Mouse (Mus musculus) hematopoietic stem cell, adult 5-6 weeks (primary cell): ENCODE data around the gene Galnt16. TPM values are rescaled to one million over a fixed set of nuclear protein-coding genes. Genes with fewer than 3 reads are reported as not detected.

Source experiments
- ATAC-seq, 2 experiments: fragments of 125-278 bp in 1 of 2; replicated peaks in 1 of 2; 2 replicates each; pipeline ENCODE4 v1.8.0; 2016 to 2017; ENCODE audit warnings: inconsistent platforms in 2 of 2, mild to moderate bottlenecking in 2 of 2, moderate number of reproducible peaks in 2 of 2, low read depth in 1 of 2, moderate TSS enrichment in 1 of 2; ENCODE audit not compliant: low FRiP score in 2 of 2, poor library complexity in 2 of 2, severe bottlenecking in 2 of 2, insufficient read depth in 1 of 2, low TSS enrichment in 1 of 2
- total RNA-seq: library from RNA; stranded (forward); fragments of 172-1452, 232-1000 nt; gene quantifications from 2 replicates; pipeline ENCODE4 v1.2.3, GENCODE M21; 2017

The Galnt16 gene
- total RNA-seq, 1 experiment from 2014 or later: not detected

DNA sequence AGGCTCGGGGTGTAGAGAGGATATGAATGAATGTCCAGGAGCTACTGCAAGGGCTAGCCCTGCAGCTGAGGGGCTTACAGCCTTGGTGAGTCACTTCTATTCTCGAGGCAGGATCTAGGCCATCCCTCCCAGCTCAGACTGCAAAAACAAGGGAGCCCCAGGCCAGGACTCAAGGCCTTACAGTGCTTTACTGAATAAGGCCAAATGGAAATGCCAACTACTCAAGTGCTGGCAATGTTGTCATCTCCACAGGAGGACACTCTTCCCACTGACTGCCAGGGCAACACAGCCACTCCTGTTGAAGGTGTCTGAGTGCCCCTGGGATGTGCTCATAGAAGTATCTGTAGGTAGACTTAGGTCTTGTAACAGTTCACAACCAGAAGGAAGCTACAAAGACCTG lies 8.4 kb downstream of the Galnt16 start:
- no peak for ATAC-seq

DNA sequence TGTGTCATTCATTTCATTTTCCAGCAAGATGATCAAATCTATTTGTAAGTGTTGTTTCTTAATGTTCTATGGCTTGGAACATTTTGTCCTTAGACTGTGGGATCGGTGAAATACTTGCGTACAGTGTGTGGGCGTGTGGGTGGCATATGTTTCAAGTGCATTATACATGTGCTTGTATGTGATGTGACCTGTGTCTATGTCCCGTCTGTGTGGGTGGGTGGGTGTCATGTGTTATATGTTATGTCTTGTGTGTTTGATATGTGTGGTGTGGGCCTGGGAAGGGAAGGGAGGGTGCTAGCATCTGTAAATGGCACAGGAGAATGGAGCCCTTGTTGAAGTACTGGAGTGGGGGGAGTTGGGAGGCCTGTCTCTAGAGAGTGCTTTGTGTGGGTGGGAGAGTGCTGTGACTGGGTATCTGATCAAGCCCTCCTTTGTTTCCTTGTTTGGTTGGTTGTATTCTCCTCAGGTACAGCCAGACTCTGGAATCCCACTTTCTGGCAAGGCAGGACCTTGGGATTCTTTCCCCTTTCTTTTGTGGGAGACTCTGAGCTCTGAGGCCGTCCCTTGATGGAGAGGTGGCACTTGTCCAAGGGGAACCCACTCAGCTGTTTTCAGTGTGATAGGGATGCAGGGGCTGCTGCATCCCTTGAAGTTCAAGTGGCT lies 9.8 kb downstream of the Galnt16 start:
- no peak for ATAC-seq

- ATAC-seq: no peak
Observed at GRCm38 (mm10) chr12:80530052-80530451, 12.0 kb downstream of the Galnt16 start.

- no peak for ATAC-seq
Observed at GRCm38 (mm10) chr12:80530630-80531029, 12.6 kb downstream of the Galnt16 start.

- ATAC-seq: no peak
Observed at GRCm38 (mm10) chr12:80531585-80531984, 13.5 kb downstream of the Galnt16 start.

- ATAC-seq: no peak
Observed at GRCm38 (mm10) chr12:80533876-80534275, 15.8 kb downstream of the Galnt16 start.

DNA sequence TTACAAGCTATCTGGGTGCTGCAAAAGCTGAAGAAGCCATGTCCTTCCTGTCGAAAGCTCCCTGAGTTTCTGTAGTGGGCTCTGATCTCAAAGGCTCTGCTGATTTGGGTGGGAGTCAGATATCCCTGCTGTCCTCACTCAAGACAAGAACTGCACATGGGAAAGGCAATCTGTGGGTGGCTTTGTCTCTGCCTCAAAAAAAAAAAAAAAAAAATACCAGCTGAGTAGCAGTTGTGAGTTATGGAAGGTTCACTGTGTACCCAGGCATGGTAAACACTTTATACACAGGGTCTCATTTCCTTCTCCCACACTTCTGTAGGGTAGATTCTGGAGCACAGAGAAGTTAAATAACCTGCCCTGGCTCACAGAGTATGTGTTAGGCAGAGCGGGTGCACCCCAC lies 19.2 kb downstream of the Galnt16 start:
- ATAC-seq: no peak

- no peak for ATAC-seq
Observed at GRCm38 (mm10) chr12:80538311-80538710, 20.2 kb downstream of the Galnt16 start.

- ATAC-seq: no peak
Observed at GRCm38 (mm10) chr12:80545310-80545709, 27.2 kb downstream of the Galnt16 start.

GRCm38 (mm10) chr12:80549646-80550045 lies 31.6 kb downstream of the Galnt16 start:
- ATAC-seq: no peak

- no peak for ATAC-seq
Observed at GRCm38 (mm10) chr12:80553157-80553556, 35.1 kb downstream of the Galnt16 start.

DNA sequence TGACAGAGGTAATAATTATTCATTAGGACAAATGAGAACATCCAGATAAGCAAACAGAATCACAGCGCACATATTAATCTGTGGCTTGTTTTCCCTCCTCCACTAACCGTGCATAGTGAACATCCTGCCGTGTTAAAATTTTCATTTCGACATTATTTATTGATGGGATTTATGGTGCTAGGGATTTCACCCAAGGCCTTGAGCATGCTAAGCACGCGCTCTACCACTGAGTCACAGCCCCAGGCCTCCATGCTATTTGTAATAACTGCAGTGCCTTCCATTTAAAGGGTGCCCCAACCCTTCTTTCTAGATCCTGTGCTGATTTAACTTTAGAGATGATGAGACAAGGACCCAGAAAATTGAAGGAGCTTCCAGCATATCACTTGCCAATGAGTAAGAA lies 36.2 kb downstream of the Galnt16 start:
- no peak for ATAC-seq

GRCm38 (mm10) chr12:80561904-80562303 lies 43.8 kb downstream of the Galnt16 start:
- no peak for ATAC-seq

- no peak for ATAC-seq
Observed at GRCm38 (mm10) chr12:80562793-80563192, 44.7 kb downstream of the Galnt16 start.

GRCm38 (mm10) chr12:80564990-80565389 lies 46.9 kb downstream of the Galnt16 start:
- no peak for ATAC-seq

DNA sequence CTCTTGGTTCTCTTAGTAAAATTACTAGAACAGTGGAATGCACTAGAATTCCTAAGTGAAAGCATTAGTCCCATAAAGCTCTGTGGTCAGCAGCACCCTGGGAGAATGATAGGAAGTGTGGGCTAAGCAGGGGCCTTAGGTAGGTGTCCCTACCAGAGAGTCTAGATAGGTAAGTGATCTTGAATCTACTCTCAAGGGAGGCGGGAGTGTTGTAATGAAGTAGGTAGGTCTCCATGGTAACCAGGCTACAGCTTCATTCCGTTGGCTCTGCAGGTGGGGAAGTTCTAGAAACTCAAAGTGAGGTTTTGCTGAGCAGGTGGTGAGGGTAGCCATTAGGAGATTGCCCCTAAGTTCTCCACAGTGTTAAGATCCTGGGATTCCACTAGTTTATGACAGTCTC lies 47.7 kb downstream of the Galnt16 start:
- ATAC-seq: no peak

GRCm38 (mm10) chr12:80566502-80566901 lies 48.4 kb downstream of the Galnt16 start:
- no peak for ATAC-seq

GRCm38 (mm10) chr12:80567375-80567774 lies 49.3 kb downstream of the Galnt16 start:
- no peak for ATAC-seq

DNA sequence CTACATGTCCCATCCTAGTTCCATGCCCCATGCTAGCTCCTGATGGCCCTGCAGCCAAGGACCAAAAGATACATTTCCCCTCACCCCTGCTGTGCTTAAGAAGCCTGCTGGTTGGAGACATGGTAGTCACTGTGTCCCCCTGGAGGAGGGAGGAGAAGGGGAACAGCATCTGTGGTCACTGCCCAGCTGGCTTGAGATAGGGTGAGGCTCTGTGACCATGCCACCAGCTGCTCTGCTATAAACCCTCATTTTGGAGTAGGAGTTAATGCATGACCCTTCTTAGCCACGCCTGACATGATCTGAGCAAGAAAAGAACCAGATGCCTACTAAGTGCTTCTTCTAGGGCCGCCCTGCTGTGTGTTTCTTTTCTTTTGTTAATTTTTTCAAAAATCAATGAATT lies 51.5 kb downstream of the Galnt16 start:
- ATAC-seq: no peak
